Mouse (Mus musculus) lung, postnatal 0 days (tissue): ENCODE measurements at regions not wholly inside any gene's neighbourhood (a gene's known extent, or its start where the extent isn't known, plus 50 kb on each side); places are given as distances from the start of the nearest gene placed in this dataset.

Experiments
- ATAC-seq: fragments of 200-750 bp; cut with Nextera tagmentation; 2 replicates; pipeline ENCODE4 v1.8.0; 2017; ENCODE audit warnings: moderate library complexity
- DNase-seq: peaks from one replicate; pipeline ENCODE4 v3.0.0-alpha.2; 2016; ENCODE audit warnings: low spot score
- H3K27ac ChIP-seq: fragments of 300-500 bp; sonication (generic); 2 replicates; pipeline ENCODE4 v1.5.1; 2014; ENCODE audit warnings: antibody characterized with exemption, mild to moderate bottlenecking, low read length, mixed read lengths
- H3K27me3 ChIP-seq: fragments of 300-500 bp; sonication (generic); replicated peaks from 2 replicates; pipeline ENCODE4 v1.6.1; 2014; ENCODE audit warnings: low read length, mixed read lengths; ENCODE audit not compliant: insufficient read depth
- H3K36me3 ChIP-seq: fragments of 300-500 bp; sonication (generic); 2 replicates; pipeline ENCODE4 v1.6.1; 2014; ENCODE audit warnings: low read length, mixed read lengths; ENCODE audit not compliant: insufficient read depth
- H3K4me1 ChIP-seq: fragments of 300-500 bp; sonication (generic); 2 replicates; pipeline ENCODE4 v1.6.1; 2014; ENCODE audit warnings: antibody characterized with exemption, low read depth, low read length, mixed read lengths; ENCODE audit not compliant: insufficient read depth
- H3K4me2 ChIP-seq: fragments of 300-500 bp; sonication (generic); replicated peaks from 2 replicates; pipeline ENCODE4 v1.6.1; 2014; ENCODE audit warnings: low read depth, mild to moderate bottlenecking, low read length, moderate library complexity, mixed read lengths
- H3K4me3 ChIP-seq: fragments of 300-500 bp; sonication (generic); 2 replicates; pipeline ENCODE4 v1.5.1; 2014; ENCODE audit warnings: low read depth, low read length
- H3K9ac ChIP-seq: fragments of 300-500 bp; sonication (generic); replicated peaks from 2 replicates; pipeline ENCODE4 v1.6.1; 2014; ENCODE audit warnings: low read depth, mild to moderate bottlenecking
- H3K9me3 ChIP-seq: fragments of 300-500 bp; sonication (generic); 2 replicates; pipeline ENCODE4 v1.6.1; 2016; ENCODE audit warnings: low read length, mixed read lengths
- CTCF ChIP-seq: IDR thresholded peaks from 2 replicates; pipeline ENCODE4 v1.5.1; 2016; ENCODE audit warnings: antibody characterized with exemption, mild to moderate bottlenecking
- EP300 ChIP-seq: IDR thresholded peaks from 2 replicates; pipeline ENCODE4 v1.6.1; 2016; ENCODE audit warnings: antibody characterized with exemption, mild to moderate bottlenecking, control low read depth
- WGBS: fragments of 180-500 bp; shearing (Covaris S2); extraction: QIAGEN DNeasy Blood & Tissue Kit; methylation state at CpG from one replicate; pipeline ENCODE4 v1.1.7; 2014; 5-methylcytosine and 5-hydroxymethylcytosine counted together

GRCm38 (mm10) chr13:44121932-44122331 lies 337.4 kb downstream of the Cd83 start:
- Histone ChIP-seq H3K9me3 (no peaks in the 10 kb centered on the region), H3K4me2 (no peak overlapping the region), H3K4me1 (no peaks in the 10 kb centered on the region), H3K36me3 (no peaks in the 10 kb centered on the region), H3K4me3 (no peak overlapping the region), H3K27me3 (no peaks in the 10 kb centered on the region), H3K9ac (no peak overlapping the region), H3K27ac (no peak overlapping the region)
- DNase-seq: no peak
- WGBS: 90% methylated on average over 7 of the region's 7 CpGs
- no peak for ATAC-seq
- TF ChIP-seq CTCF: no peak
- no peak for TF ChIP-seq EP300

- WGBS: 36% methylated on average over 10 of the region's 10 CpGs
- no peaks in the 10 kb centered on the region for H3K27me3 ChIP-seq
- no peak overlapping the region for H3K27ac ChIP-seq
- no peak overlapping the region for H3K9ac ChIP-seq
- ATAC-seq (no peak), DNase-seq (no peak)
- TF ChIP-seq CTCF: no peak
- no peak for TF ChIP-seq EP300
- H3K4me3 ChIP-seq: no peak overlapping the region
- H3K36me3 ChIP-seq: no peaks in the 10 kb centered on the region
- no peak overlapping the region for H3K4me2 ChIP-seq
- H3K4me1 ChIP-seq: no peaks in the 10 kb centered on the region
- H3K9me3 ChIP-seq: no peaks in the 10 kb centered on the region
Observed at GRCm38 (mm10) chr13:44126198-44126597, 341.6 kb downstream of the Cd83 start.

- no peak overlapping the region for H3K9ac ChIP-seq
- H3K4me1 ChIP-seq: no peaks in the 10 kb centered on the region
- H3K27me3 ChIP-seq: no peaks in the 10 kb centered on the region
- H3K4me2 ChIP-seq: no peak overlapping the region
- no peaks in the 10 kb centered on the region for H3K9me3 ChIP-seq
- peak; percentile 92 for DNase-seq
- H3K4me3 ChIP-seq: no peak overlapping the region
- ATAC-seq: peak; percentile 96
- no peaks in the 10 kb centered on the region for H3K36me3 ChIP-seq
- TF ChIP-seq CTCF: no peak
- TF ChIP-seq EP300: peak; percentile 100
- WGBS: 49% methylated on average over 16 of the region's 16 CpGs
- H3K27ac ChIP-seq: peak overlapping the region; percentile 55
Observed at GRCm38 (mm10) chr13:44128506-44129274, 344.1 kb downstream of the Cd83 start.

- 90% methylated on average over 5 of the region's 5 CpGs for WGBS
- ATAC-seq (no peak), DNase-seq (no peak)
- Histone ChIP-seq H3K4me3 (no peak overlapping the region), H3K4me1 (no peaks in the 10 kb centered on the region), H3K4me2 (no peak overlapping the region), H3K9me3 (no peaks in the 10 kb centered on the region), H3K27me3 (no peaks in the 10 kb centered on the region), H3K27ac (no peak overlapping the region), H3K36me3 (no peaks in the 10 kb centered on the region), H3K9ac (no peak overlapping the region)
- TF ChIP-seq EP300 (no peak), CTCF (no peak)
Observed at GRCm38 (mm10) chr13:44131916-44132315, 347.3 kb downstream of the Cd83 start.

- H3K9ac ChIP-seq: no peak overlapping the region
- no peak for TF ChIP-seq EP300
- no peak for TF ChIP-seq CTCF
- H3K4me1 ChIP-seq: no peaks in the 10 kb centered on the region
- no peak overlapping the region for H3K4me3 ChIP-seq
- DNase-seq: no peak
- no peak overlapping the region for H3K27ac ChIP-seq
- H3K4me2 ChIP-seq: no peak overlapping the region
- no peaks in the 10 kb centered on the region for H3K27me3 ChIP-seq
- no peaks in the 10 kb centered on the region for H3K9me3 ChIP-seq
- ATAC-seq: no peak
- H3K36me3 ChIP-seq: no peaks in the 10 kb centered on the region
- 92% methylated on average over 4 of the region's 4 CpGs for WGBS
Observed at GRCm38 (mm10) chr13:44132510-44132909, 347.9 kb downstream of the Cd83 start.

GRCm38 (mm10) chr13:44133436-44133835 lies 348.9 kb downstream of the Cd83 start:
- TF ChIP-seq CTCF: no peak
- no peak for TF ChIP-seq EP300
- Histone ChIP-seq H3K36me3 (no peaks in the 10 kb centered on the region), H3K4me2 (no peak overlapping the region), H3K9me3 (no peaks in the 10 kb centered on the region), H3K4me1 (no peaks in the 10 kb centered on the region), H3K4me3 (no peak overlapping the region), H3K9ac (no peak overlapping the region), H3K27me3 (no peaks in the 10 kb centered on the region), H3K27ac (no peak overlapping the region)
- 58% methylated on average over 9 of the region's 9 CpGs for WGBS
- DNase-seq (peak; percentile 28), ATAC-seq (no peak)

- no peak for DNase-seq
- no peak for TF ChIP-seq EP300
- TF ChIP-seq CTCF: no peak
- Histone ChIP-seq H3K4me2 (no peak overlapping the region), H3K9ac (no peak overlapping the region), H3K27me3 (no peaks in the 10 kb centered on the region), H3K4me1 (no peaks in the 10 kb centered on the region), H3K36me3 (no peaks in the 10 kb centered on the region), H3K27ac (no peak overlapping the region), H3K9me3 (0 out of 2 replicates have a peak, but pooled peaks cover 2% of the 10 kb centered on the region), H3K4me3 (no peak overlapping the region)
- ATAC-seq: no peak
- WGBS: 64% methylated on average over 5 of the region's 5 CpGs
Observed at GRCm38 (mm10) chr13:44141181-44141580, 356.6 kb downstream of the Cd83 start.
